Mouse (Mus musculus) gastrocnemius, adult 2 months (tissue): ENCODE results near the gene Tpgs1. TPM values are rescaled to one million over a fixed set of nuclear protein-coding genes. Genes with fewer than 3 reads are reported as not detected.

Source experiments
- DNase-seq: peaks from one replicate; pipeline ENCODE4 v3.0.0; 2022
- H3K27ac ChIP-seq: fragments of 200-600 bp; 2 replicates; pipeline ENCODE4 v1.8.1; 2022; ENCODE audit warnings: mild to moderate bottlenecking
- H3K4me3 ChIP-seq: fragments of 200-600 bp; 2 replicates; pipeline ENCODE4 v1.8.1; 2022; ENCODE audit warnings: mild to moderate bottlenecking, moderate library complexity
- CTCF ChIP-seq: fragments of 200-600 bp; IDR thresholded peaks from 2 replicates; pipeline ENCODE4 v1.8.1; 2022; ENCODE audit warnings: antibody characterized with exemption, mild to moderate bottlenecking, moderate library complexity
- intact Hi-C: fragments of 180-260 bp; cut with DNase I; formaldehyde crosslinking; loops from one replicate; pipeline ENCODE4 v1.15.1; 2025
- long read RNA-seq, 2 experiments: library from polyadenylated mRNA; stranded (forward); transcript quantifications; one replicate each; pipeline ENCODE4 v2.0.0; 2021
- total RNA-seq, 2 experiments: library from RNA; stranded (reverse); gene quantifications; 2 replicates each; pipeline ENCODE4 v1.2.3; 2021

Gene Tpgs1
- total RNA-seq = 10 to 100 TPM; 18.4 to 19.2 TPM
- long read RNA-seq, experiment 1, transcript Tpgs1-201 (2 exons, 1,143 nt) = major isoform, 34 of 38 reads
- long read RNA-seq, experiment 1, partial matches to known transcripts = 0 of 38 reads
- long read RNA-seq, experiment 1, other reads (novel, unspliced or antisense) = 2 of 38 reads
- long read RNA-seq, experiment 2, transcript Tpgs1-201 (2 exons, 1,143 nt) = major isoform, 38 of 38 reads
- long read RNA-seq, experiment 2, partial matches to known transcripts = 0 of 38 reads
- long read RNA-seq, experiment 2, other reads (novel, unspliced or antisense) = 0 of 38 reads

- DNase-seq = peak; percentile 92
- Histone ChIP-seq H3K4me3 (peak within 1 kb of the TSS; percentile 86), H3K27ac (peak within 1 kb of the TSS; percentile 93)
- intact Hi-C loops = loop anchor here (2.0 kb wide), 1 partner anchor 74 kb away; no protein-coding TSS in a partner anchor
- peak; percentile 96 for TF ChIP-seq CTCF
Observed at GRCm38 (mm10) chr10:79668771-79669575, at the start of gene Tpgs1. Gene Tpgs1, plus strand, starts transcription at chr10:79669369.

DNA sequence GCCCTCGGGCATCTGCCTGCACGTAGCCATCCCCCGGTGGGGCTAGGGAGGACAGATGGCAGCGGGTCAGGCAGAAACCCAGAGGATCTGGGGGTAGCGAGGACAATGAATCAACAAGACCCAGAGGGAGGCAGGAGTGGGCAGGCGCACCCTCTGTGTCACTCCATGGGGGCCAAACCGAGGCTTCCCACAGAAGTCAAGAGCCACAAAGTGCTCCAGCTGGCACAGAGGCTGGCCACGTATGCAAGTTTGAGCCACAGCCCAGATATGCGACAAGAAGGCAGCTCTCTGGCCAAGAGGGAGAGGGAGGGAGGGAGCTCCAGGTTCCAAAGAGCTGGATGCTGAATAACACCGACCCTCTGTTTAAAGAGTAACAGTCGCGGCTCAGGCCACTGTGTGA lies 45.2 kb upstream of the Tpgs1 start:
- peak; percentile 68 for DNase-seq
- intact Hi-C loops = no loop called here
- H3K4me3 ChIP-seq = no peak overlapping the region
- TF ChIP-seq CTCF = no peak
- no peak overlapping the region for H3K27ac ChIP-seq

- H3K27ac ChIP-seq = no peak overlapping the region
- intact Hi-C loops = no loop called here
- H3K4me3 ChIP-seq = no peak overlapping the region
- no peak for TF ChIP-seq CTCF
- no peak for DNase-seq
Observed at GRCm38 (mm10) chr10:79625398-79625797, 43.8 kb upstream of the Tpgs1 start.

DNA sequence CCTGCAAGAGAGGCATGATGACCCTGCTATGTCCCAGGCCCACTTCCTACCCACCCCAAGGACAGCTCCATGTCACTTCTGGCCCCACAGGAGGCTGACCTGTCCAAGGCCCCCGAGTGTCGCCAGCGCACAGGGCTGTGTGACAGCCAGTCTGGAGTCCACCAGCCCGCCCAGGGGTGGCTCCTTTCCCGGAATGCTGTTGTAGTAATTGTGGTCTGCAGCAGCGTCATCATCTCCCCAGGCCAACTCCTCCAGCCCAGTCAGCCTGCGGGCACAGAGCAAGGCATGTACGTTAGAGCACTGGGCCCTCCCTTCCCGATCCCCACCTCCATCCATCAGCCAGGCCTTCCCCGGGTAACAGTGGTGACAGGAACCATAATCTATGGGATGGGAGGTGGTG lies 43.0 kb upstream of the Tpgs1 start:
- Histone ChIP-seq H3K4me3 (no peak overlapping the region), H3K27ac (no peak overlapping the region)
- DNase-seq = peak; percentile 40
- no peak for TF ChIP-seq CTCF
- intact Hi-C loops = no loop called here

DNA sequence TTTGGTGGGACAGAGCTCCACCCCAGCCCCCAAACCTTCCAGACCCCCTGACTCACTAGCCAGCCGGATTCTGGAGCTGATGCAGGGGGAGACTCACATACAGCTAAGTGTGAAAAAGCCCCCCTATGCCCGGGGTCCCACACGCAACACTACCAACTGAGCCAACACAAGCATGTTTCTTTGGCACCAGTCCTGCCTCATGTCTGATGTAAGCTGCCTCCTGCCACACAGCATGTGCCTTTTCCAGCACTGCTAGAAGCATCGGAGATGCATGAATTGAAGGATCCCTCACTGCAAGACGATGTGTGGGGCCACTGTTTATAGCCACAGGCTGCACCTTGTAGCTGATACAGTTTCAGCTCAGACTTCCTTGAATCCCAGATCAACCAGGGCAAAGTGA lies 40.8 kb upstream of the Tpgs1 start:
- no peak overlapping the region for H3K4me3 ChIP-seq
- TF ChIP-seq CTCF = no peak
- no peak overlapping the region for H3K27ac ChIP-seq
- intact Hi-C loops = no loop called here
- DNase-seq = no peak

GRCm38 (mm10) chr10:79631432-79631831 lies 37.7 kb upstream of the Tpgs1 start:
- DNase-seq = no peak
- Histone ChIP-seq H3K4me3 (no peak overlapping the region), H3K27ac (no peak overlapping the region)
- intact Hi-C loops = no loop called here
- no peak for TF ChIP-seq CTCF

DNA sequence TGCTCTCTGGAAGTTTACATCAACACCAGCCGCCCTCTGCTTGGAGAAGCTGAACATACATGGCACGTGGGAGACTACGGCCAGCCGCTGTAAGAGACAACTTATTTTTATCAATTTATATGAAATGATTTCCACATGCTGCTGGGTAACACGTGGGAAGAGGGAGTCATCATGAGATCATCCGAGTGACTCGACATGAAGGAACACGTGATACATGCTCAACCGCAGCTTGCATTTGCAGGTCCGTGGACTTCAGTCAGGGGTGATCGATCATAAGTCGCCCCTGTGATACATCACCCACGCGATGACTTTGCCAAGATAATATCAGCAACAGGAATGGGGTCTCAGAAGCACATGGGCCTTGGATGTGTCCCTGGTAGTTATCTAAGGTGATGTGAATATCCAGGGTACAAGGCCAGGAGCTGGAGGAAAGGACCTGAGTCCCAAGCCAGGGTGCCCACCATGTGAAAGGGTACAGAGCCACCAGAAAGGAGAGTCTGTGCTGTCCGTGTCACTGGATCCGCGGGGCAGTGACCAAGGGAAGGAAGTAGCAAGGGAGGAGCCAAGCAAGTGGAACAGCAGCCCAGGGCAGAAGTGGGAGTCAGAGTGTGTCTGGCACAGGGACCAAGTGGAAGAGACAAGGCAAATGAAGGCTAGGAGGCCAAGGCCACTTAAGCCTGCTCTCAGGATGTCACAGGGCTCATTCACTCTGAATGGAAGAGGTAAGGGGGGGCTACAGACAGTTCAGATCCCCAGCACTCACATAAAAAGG lies 36.0 kb upstream of the Tpgs1 start:
- Histone ChIP-seq H3K27ac (no peak overlapping the region), H3K4me3 (no peak overlapping the region)
- TF ChIP-seq CTCF = no peak
- DNase-seq = no peak
- intact Hi-C loops = no loop called here

DNA sequence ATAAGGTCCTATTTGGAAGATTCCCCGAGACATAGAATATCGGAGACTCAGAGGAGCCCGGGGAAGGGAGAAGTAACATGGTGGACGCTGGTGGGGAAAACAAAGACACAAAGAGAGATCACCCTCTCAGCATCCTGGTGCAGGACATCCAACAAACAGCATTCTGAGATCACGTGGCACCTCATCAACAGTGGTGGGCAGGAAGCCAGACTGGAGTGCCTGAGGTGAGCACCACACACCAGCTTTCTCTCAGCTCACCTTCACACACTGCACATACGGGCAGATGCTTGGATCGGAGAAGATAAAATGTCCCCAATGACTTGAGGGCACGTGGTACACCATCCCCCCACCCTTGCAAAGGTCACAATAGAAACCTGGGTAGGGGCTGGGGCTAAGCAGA lies 32.9 kb upstream of the Tpgs1 start:
- intact Hi-C loops = no loop called here
- TF ChIP-seq CTCF = no peak
- DNase-seq = no peak
- no peak overlapping the region for H3K4me3 ChIP-seq
- H3K27ac ChIP-seq = no peak overlapping the region

- intact Hi-C loops = no loop called here
- TF ChIP-seq CTCF = no peak
- DNase-seq = peak; percentile 60
- Histone ChIP-seq H3K27ac (peak within 1 kb of the TSS; percentile 73), H3K4me3 (peak within 1 kb of the TSS; percentile 77)
Observed at GRCm38 (mm10) chr10:79637128-79638110, 31.8 kb upstream of the Tpgs1 start, which contains the start of gene Shc2. Gene Shc2, minus strand, starts transcription at chr10:79637918.

DNA sequence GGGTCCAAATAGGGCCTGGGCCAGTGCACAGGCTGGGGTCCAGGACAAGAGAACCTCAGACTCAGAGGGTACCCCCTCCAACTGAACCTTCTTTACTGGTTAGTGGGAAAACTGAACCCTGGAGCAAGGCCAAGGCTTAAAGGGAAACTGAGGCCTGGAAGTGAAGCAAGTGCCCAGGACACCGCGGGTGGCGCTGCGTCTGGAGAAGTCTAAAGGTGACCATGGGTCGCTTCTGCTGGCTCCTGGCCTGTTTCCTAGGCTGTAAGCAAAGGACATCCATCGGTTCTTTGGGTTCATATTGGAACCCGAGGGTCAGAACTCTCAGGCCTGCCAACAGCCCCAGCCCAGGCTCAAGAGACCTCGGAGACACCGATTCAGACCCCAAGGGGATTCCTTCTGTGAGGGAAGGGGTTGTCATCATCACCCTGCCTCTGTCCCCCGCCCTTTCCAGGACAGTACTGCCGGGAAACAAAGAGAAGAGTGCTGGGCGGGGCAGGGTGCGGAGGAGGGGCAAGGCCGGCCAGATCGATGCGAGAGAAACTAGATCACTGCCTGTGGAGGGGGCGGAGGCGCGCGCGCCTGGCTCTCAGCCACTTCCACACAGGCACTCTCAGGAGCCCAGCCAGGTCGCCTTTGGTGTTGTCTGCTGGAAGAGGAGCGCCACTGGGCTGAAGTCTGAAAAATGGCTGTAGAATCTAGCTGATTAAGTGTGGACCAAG lies 30.5 kb upstream of the Tpgs1 start:
- Histone ChIP-seq H3K4me3 (peak overlapping the region; percentile 77), H3K27ac (peak overlapping the region; percentile 73)
- peak; percentile 86 for DNase-seq
- intact Hi-C loops = no loop called here
- TF ChIP-seq CTCF = no peak

DNA sequence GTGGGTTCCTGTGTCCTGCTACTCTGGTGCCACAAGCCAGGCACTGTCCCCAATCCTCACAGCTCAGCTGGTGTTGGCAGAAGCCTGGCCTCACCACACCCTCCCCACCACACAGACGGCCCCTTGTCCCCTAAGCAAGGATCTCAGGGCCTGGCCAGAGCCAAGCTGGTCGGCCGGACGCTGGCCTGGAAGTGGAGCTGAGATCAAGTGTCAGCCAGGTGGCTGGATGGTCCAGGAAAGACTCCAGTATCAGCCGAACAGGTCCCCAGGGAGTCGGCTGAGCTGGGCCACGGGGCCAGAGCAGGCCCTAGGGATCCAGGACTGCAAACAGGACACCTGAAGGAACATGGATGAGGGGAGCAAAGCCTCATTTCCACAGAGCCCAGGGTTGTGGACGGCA lies 23.5 kb upstream of the Tpgs1 start, which contains the start of gene Odf3l2:
Odf3l2 (minus strand) TSS at position 28 of the 400 bp plus-strand sequence.
- Histone ChIP-seq H3K27ac (peak within 1 kb of the TSS; percentile 88), H3K4me3 (peak within 1 kb of the TSS; percentile 68)
- intact Hi-C loops = loop anchor here (5.0 kb wide), 1 partner anchor 33 kb away; the partner anchor contains the start of gene C2cd4c
- DNase-seq = peak; percentile 92
- no peak for TF ChIP-seq CTCF
